Mouse (Mus musculus) hindbrain, embryonic 11.5 days (tissue): ENCODE measurements around the gene Ifi47. TPM values are rescaled to one million over a fixed set of nuclear protein-coding genes. Genes with fewer than 3 reads are reported as not detected.

Experiments used
- ATAC-seq: fragments of 200-750 bp; cut with Nextera tagmentation; 2 replicates; pipeline ENCODE4 v1.8.0; 2017; ENCODE audit warnings: mild to moderate bottlenecking, moderate TSS enrichment, moderate library complexity; ENCODE audit not compliant: low FRiP score
- DNase-seq: peaks from one replicate; pipeline ENCODE4 v3.0.0-alpha.2; 2015; ENCODE audit warnings: low spot score
- H3K27ac ChIP-seq: fragments of 300-500 bp; sonication (generic); 2 replicates; pipeline ENCODE4 v1.5.1; 2014; ENCODE audit warnings: mild to moderate bottlenecking, low read depth, low read length
- H3K27me3 ChIP-seq: fragments of 300-500 bp; sonication (generic); 2 replicates; pipeline ENCODE4 v1.6.1; 2014; ENCODE audit warnings: mild to moderate bottlenecking, low read length, moderate library complexity, mixed read lengths; ENCODE audit not compliant: control insufficient read depth, insufficient read depth
- H3K36me3 ChIP-seq: fragments of 300-500 bp; sonication (generic); 2 replicates; pipeline ENCODE4 v1.6.1; 2014; ENCODE audit warnings: mild to moderate bottlenecking, low read length, moderate library complexity, mixed read lengths; ENCODE audit not compliant: control insufficient read depth, insufficient read depth
- H3K4me1 ChIP-seq: fragments of 300-500 bp; sonication (generic); replicated peaks from 2 replicates; pipeline ENCODE4 v1.6.1; 2014; ENCODE audit warnings: low read length, mixed read lengths; ENCODE audit not compliant: control insufficient read depth, insufficient read depth
- H3K4me2 ChIP-seq: fragments of 300-500 bp; sonication (generic); replicated peaks from 2 replicates; pipeline ENCODE4 v1.6.1; 2014; ENCODE audit warnings: mild to moderate bottlenecking, low read depth, low read length
- H3K4me3 ChIP-seq: fragments of 300-500 bp; sonication (generic); 2 replicates; pipeline ENCODE4 v1.5.1; 2014; ENCODE audit warnings: low read depth, low read length
- H3K9ac ChIP-seq: fragments of 300-500 bp; sonication (generic); 2 replicates; pipeline ENCODE4 v1.6.1; 2014; ENCODE audit warnings: low read depth, low read length
- H3K9me3 ChIP-seq: fragments of 300-500 bp; sonication (generic); 2 replicates; pipeline ENCODE4 v1.6.1; 2016; ENCODE audit warnings: low read length; ENCODE audit not compliant: control insufficient read depth
- WGBS: fragments of 180-500 bp; shearing (Covaris S2); extraction: QIAGEN DNeasy Blood & Tissue Kit; methylation state at CpG from one replicate; pipeline ENCODE4 v1.1.7; 2014; 5-methylcytosine and 5-hydroxymethylcytosine counted together
- polyA plus RNA-seq: library from polyadenylated mRNA; unstranded; fragments of >200 nt; fragmentation: Nextera tagmentation; extraction: Ambion mirVana; gene quantifications from 2 replicates; pipeline ENCODE4 v1.2.1, GENCODE M21; 2014

The Ifi47 gene
- polyA plus RNA-seq, 1 experiment from 2014 or later = 0.20 TPM

- Histone ChIP-seq H3K4me3 (no peak overlapping the region), H3K27ac (no peak overlapping the region), H3K27me3 (no peaks in the 10 kb centered on the region), H3K4me2 (no peak overlapping the region), H3K9ac (no peak overlapping the region), H3K9me3 (no peaks in the 10 kb centered on the region), H3K36me3 (no peaks in the 10 kb centered on the region), H3K4me1 (no peaks in the 10 kb centered on the region)
- ATAC-seq (no peak), DNase-seq (no peak)
- 62% methylated on average over 1 of the region's 1 CpGs for WGBS
Observed at GRCm38 (mm10) chr11:49111000-49111399, 34.6 kb downstream of the Ifi47 start.

DNA sequence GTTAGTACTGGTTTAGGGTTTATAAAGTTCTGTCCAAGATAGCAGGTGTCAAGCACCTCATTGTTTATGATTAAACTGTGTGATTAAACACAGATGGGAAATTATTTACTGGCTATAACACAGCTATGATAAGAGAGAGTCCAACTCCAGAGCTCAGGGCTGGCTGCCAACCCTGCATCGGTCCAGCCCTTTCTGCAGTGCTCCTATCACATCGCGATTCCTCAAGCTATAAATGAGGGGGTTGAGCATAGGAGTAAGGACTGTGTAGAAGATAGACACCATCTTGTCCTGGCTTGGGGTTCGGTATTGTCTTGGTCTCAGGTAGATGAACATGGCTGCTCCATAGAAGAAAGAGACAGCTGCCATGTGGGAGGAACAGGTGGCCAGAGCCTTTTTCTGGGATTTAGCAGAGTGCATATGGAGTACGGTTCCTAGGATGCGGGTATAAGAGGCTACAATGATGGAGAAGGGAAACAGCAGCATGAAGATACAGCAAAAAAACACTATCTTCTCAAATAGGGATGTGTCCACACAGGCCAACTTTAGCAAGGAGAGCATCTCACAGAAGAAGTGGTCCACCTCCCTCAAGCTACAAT is 36.3 kb downstream of the Ifi47 start:
- H3K4me1 ChIP-seq = no peaks in the 10 kb centered on the region
- H3K9me3 ChIP-seq = no peaks in the 10 kb centered on the region
- H3K4me2 ChIP-seq = no peak overlapping the region
- no peak overlapping the region for H3K27ac ChIP-seq
- no peak for ATAC-seq
- DNase-seq = no peak
- no peak overlapping the region for H3K9ac ChIP-seq
- H3K4me3 ChIP-seq = no peak overlapping the region
- H3K27me3 ChIP-seq = no peaks in the 10 kb centered on the region
- no peaks in the 10 kb centered on the region for H3K36me3 ChIP-seq
- 90% methylated on average over 6 of the region's 6 CpGs for whole genome bisulfite sequencing

DNA sequence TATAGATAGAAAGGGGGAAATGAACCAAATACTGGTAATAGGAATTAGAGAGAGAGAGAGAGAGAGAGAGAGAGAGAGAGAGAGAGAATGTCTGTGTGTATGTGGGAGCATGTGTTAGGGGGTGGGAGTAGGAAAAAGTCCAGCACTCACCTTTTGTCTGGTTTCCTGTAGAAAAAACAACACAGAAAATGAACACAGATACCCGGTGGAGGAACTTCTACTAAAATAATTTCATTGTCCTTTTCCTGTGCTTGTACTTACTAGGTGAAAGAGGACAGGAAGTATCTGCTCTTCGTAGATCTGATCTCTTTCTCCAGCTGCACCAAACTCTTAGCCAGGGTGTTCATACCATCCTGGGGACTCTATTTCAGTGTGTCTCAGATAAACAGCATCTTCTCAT is 37.8 kb downstream of the Ifi47 start:
- H3K9me3 ChIP-seq = no peaks in the 10 kb centered on the region
- no peak for DNase-seq
- no peaks in the 10 kb centered on the region for H3K4me1 ChIP-seq
- no peak overlapping the region for H3K27ac ChIP-seq
- no peaks in the 10 kb centered on the region for H3K27me3 ChIP-seq
- no peak overlapping the region for H3K4me3 ChIP-seq
- no peak overlapping the region for H3K4me2 ChIP-seq
- WGBS = 79% methylated on average over 2 of the region's 2 CpGs
- no peak for ATAC-seq
- no peaks in the 10 kb centered on the region for H3K36me3 ChIP-seq
- H3K9ac ChIP-seq = no peak overlapping the region

DNA sequence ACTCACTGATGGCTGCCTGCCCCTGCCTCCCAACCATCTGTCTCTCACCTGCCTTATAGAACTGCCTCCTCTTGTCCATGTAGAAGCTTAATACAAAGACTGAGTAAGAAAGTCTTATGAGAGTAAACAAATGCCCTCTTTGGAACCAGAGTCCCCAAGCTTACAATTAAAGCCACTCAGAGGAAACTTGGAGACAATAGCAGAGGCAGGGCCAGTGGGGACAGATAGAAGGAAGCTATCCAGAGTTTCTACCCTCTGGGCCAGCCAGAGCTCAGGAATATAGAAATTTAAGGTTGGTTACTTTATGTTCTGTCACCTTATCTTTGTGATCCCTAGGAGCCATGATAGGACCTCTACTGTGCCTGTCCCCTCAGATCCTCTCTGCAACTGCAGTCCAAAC is 38.4 kb downstream of the Ifi47 start, which contains the start of gene Olfr1396:
Gene Olfr1396, minus strand, starts transcription at position 101 of the 400 bp plus-strand sequence.
- Histone ChIP-seq H3K9me3 (no peaks in the 10 kb centered on the region), H3K27me3 (no peaks in the 10 kb centered on the region), H3K4me3 (no peak within 1 kb of the TSS), H3K4me1 (no peaks in the 10 kb centered on the region), H3K27ac (no peak within 1 kb of the TSS), H3K4me2 (no peak within 1 kb of the TSS), H3K9ac (no peak within 1 kb of the TSS), H3K36me3 (no peaks in the 10 kb centered on the region)
- ATAC-seq = no peak
- DNase-seq = no peak

DNA sequence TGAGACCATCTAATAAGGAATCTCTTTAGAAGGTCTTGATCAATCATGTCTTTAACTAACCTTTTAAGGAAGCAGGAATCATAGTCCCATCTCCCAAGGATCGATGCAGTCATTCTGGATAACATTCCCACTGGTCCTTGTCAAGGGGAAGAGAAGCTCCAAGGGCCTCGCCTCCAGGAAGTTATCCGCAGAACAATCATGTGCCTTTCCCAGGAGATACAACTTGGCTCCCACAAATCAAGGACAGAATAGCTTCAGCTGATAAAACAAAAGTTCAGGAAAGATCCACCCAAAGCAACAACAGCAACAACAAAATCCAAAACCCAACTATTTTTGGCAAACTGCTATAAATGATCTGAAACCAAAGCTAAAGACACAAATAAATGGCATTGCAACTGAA is 43.2 kb downstream of the Ifi47 start:
- Histone ChIP-seq H3K4me3 (no peak overlapping the region), H3K9ac (no peak overlapping the region), H3K27ac (no peak overlapping the region), H3K27me3 (no peaks in the 10 kb centered on the region), H3K4me1 (no peaks in the 10 kb centered on the region), H3K4me2 (no peak overlapping the region), H3K9me3 (no peaks in the 10 kb centered on the region), H3K36me3 (no peaks in the 10 kb centered on the region)
- no peak for ATAC-seq
- no peak for DNase-seq
- WGBS = 81% methylated on average over 3 of the region's 3 CpGs

DNA sequence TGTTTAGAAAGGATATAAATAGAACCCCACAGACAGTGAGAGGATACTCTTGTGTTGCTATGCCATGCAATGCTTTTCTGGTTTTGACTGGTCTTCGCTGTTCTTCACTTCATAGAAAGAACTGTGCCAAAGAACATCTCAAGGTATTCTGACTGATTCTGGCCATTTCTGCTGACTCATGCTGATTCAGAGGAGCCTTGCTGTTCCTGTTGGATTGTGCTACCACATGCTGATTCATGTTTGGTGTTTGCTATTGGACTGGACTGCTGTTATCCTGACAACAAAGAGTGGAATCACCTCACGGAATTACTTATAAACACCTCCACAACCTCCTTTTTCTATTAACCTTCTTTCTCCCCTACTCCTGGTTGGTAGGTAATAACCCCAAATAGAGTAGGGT is 47.8 kb downstream of the Ifi47 start:
- DNase-seq (no peak), ATAC-seq (no peak)
- Histone ChIP-seq H3K27me3 (no peaks in the 10 kb centered on the region), H3K27ac (no peak overlapping the region), H3K9ac (no peak overlapping the region), H3K4me3 (no peak overlapping the region), H3K4me2 (no peak overlapping the region), H3K4me1 (no peaks in the 10 kb centered on the region), H3K9me3 (no peaks in the 10 kb centered on the region), H3K36me3 (no peaks in the 10 kb centered on the region)
- WGBS = 86% methylated on average over 2 of the region's 2 CpGs

GRCm38 (mm10) chr11:49141974-49142373 is 65.6 kb downstream of the Ifi47 start, which contains the start of gene Olfr1395:
Gene Olfr1395, plus strand, starts transcription at chr11:49142274.
- H3K4me1 ChIP-seq = no peaks in the 10 kb centered on the region
- 93% methylated on average over 6 of the region's 6 CpGs for whole genome bisulfite sequencing
- DNase-seq (no peak), ATAC-seq (no peak)
- H3K9ac ChIP-seq = no peak within 1 kb of the TSS
- H3K27me3 ChIP-seq = no peaks in the 10 kb centered on the region
- H3K4me2 ChIP-seq = no peak within 1 kb of the TSS
- H3K36me3 ChIP-seq = no peaks in the 10 kb centered on the region
- H3K27ac ChIP-seq = no peak within 1 kb of the TSS
- no peak within 1 kb of the TSS for H3K4me3 ChIP-seq
- no peaks in the 10 kb centered on the region for H3K9me3 ChIP-seq

Other genes starting within 250 kb of the Ifi47 start
- 5.8 and 7.4 TPM in 2 replicates for gene Gm12184, start 249.9 kb upstream of the Ifi47 start, polyA plus RNA-seq
- gene Irgm1, start 204.9 kb upstream of the Ifi47 start, polyA plus RNA-seq = 1.5 and 2.1 TPM in 2 replicates
- 0.14 and 0.26 TPM in 2 replicates for gene Gm5431, start 174.4 kb upstream of the Ifi47 start, polyA plus RNA-seq
- gene Psme2b, start 130.4 kb upstream of the Ifi47 start, polyA plus RNA-seq = 1.8 and 2.3 TPM in 2 replicates
- gene Olfr56, start 97.7 kb upstream of the Ifi47 start, polyA plus RNA-seq = 0.14 TPM in 1 of 2 replicates, not detected in the other
- 0.17 and 0.54 TPM in 2 replicates for gene 9930111J21Rik1, start 97.2 kb upstream of the Ifi47 start, polyA plus RNA-seq
- gene Gm12185, start 84.4 kb upstream of the Ifi47 start, polyA plus RNA-seq = not detected in 2 replicates
- gene Tgtp1, start 82.4 kb upstream of the Ifi47 start, polyA plus RNA-seq = not detected in 2 replicates
- 0.11 and 0.42 TPM in 2 replicates for gene 9930111J21Rik2, start 25.3 kb upstream of the Ifi47 start, polyA plus RNA-seq
- not detected in 2 replicates for gene Tgtp2, start 12.4 kb upstream of the Ifi47 start, polyA plus RNA-seq
- not detected in 2 replicates for gene Olfr1396, start 38.3 kb downstream of the Ifi47 start, polyA plus RNA-seq
- gene Olfr1395, start 65.7 kb downstream of the Ifi47 start, polyA plus RNA-seq = not detected in 2 replicates
- not detected in 2 replicates for gene Olfr1394, start 77.8 kb downstream of the Ifi47 start, polyA plus RNA-seq
- gene Btnl9, start 110.6 kb downstream of the Ifi47 start, polyA plus RNA-seq = 0.10 TPM in 1 of 2 replicates, not detected in the other
- gene Zfp62, start 126.7 kb downstream of the Ifi47 start, polyA plus RNA-seq = 59.0 and 63.2 TPM in 2 replicates
- 28.7 and 31.0 TPM in 2 replicates for gene Mgat1, start 167.6 kb downstream of the Ifi47 start, polyA plus RNA-seq
- not detected in 2 replicates for gene Olfr1393, start 201.7 kb downstream of the Ifi47 start, polyA plus RNA-seq
- gene Olfr1392, start 208.7 kb downstream of the Ifi47 start, polyA plus RNA-seq = not detected in 2 replicates
- gene Olfr10, start 228.2 kb downstream of the Ifi47 start, polyA plus RNA-seq = not detected in 2 replicates
- gene Olfr1391, start 246.2 kb downstream of the Ifi47 start, polyA plus RNA-seq = not detected in 2 replicates